Mouse (Mus musculus) ES-E14 (cell line): ENCODE data around the gene Plekhh2.

ENCODE experiments used
- CHD2 ChIP-seq: IDR thresholded peaks from 2 replicates; pipeline ENCODE4 v1.6.1; 2014; ENCODE audit warnings: mild to moderate bottlenecking, low read depth, low read length, inconsistent platforms
- HCFC1 ChIP-seq: IDR thresholded peaks from 2 replicates; pipeline ENCODE4 v1.6.1; 2012; ENCODE audit warnings: low read length, inconsistent platforms, borderline replicate concordance; ENCODE audit not compliant: insufficient read depth
- ZC3H11A ChIP-seq: IDR thresholded peaks from 2 replicates; pipeline ENCODE4 v1.6.1; 2012; ENCODE audit warnings: low read depth, mild to moderate bottlenecking, inconsistent platforms, low read length, borderline replicate concordance

DNA sequence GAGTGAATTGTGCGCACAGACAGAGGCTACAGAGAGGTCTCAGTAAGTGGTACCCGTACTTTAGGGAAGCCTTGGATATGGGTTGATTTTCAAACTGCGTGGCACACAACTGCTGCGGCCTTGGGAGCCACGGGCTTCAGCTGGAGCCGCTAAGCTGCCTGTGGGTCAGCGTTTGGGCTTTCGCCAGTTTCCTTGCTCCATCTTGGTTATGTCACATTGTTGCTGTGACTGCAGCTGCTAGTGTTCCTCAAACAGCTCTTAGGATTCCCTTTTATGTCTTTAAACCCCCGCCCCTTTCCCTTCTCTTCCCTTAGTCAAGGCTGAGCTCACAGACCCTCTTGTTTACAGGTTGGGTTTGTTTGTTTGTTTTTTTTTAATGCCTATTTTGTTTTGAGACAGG is 61.6 kb downstream of the Plekhh2 start:
- TF ChIP-seq HCFC1 (no peak), ZC3H11A (no peak), CHD2 (no peak)
